ENCODE assay signal across 13 mouse cellular contexts in the genomic region with DNA sequence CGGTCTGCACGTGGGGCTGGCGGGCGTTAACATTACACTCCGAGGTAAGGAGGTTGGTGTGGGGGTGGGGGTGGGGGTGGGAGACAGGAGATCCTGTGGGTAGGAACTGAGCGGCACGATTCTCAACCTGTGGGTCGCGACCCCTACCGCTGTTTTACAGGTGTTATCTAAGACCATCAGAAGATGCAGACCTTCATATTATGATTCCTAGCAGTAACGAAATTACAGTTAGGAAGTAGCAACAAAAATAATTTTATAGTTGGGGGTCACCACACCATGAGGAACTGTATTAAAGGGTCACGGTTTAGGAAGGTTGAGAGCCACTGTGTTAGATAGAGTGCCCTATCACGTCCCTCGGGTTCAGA. TPM values are rescaled to one million over a fixed set of nuclear protein-coding genes. Genes with fewer than 3 reads are reported as not detected.
DNase-seq lines count a peak whose midpoint lies in the region; ATAC-seq and TF ChIP-seq lines count a peak whose summit lies in the region.
"Had no signal": no experiment of that assay in that cellular context is flagged by ENCODE, and none has a peak within 500 bp of the region (broad histone marks: within the 10 kb centered on the region; RNA-seq: fewer than 3 reads in every experiment).

No protein-coding gene starts in this region.

- TF ChIP-seq POLR2A in CH12.LX (IDR thresholded peaks at IDR 0.05; ENCODE audit: low read depth, low read length): no peak

- H3K9ac ChIP-seq in heart, postnatal 0 days (replicated peaks; ENCODE audit: low read depth, low read length): no peak overlapping the region
- no peak overlapping the region for H3K9ac ChIP-seq in CH12.LX (ENCODE audit: insufficient read depth, low read depth)
- no peak overlapping the region for H3K9ac ChIP-seq in embryonic facial prominence, embryonic 13.5 days
- no peak overlapping the region for H3K9ac ChIP-seq in liver, embryonic 15.5 days

- no peak for TF ChIP-seq EP300 in heart, postnatal 0 days (IDR thresholded peaks at IDR 0.05; ENCODE audit: low read depth)
- TF ChIP-seq EP300 in CH12.LX (IDR thresholded peaks at IDR 0.05; ENCODE audit: low read length): no peak

- TF ChIP-seq CTCF in heart, postnatal 0 days (IDR thresholded peaks at IDR 0.05; ENCODE audit: low read depth): no peak
- no peak for TF ChIP-seq CTCF in CH12.LX (conservative IDR thresholded peaks at IDR 0.05 in 1 of 2, IDR thresholded peaks at IDR 0.05 in 1 of 2; ENCODE audit: low read depth in 2 of 2, low read length in 2 of 2)

- no peak for DNase-seq in heart, postnatal 0 days (ENCODE audit: low spot score)
- DNase-seq in heart, postnatal 10 days: no peak
- no peak for DNase-seq in CH12.LX (ENCODE audit: extremely low read depth)
- DNase-seq in layer of hippocampus, adult 11-12 months (ENCODE audit: low spot score): no peak
- DNase-seq in right cerebral cortex, postnatal 10 days (ENCODE audit: low spot score in 2 of 2): no peak
- no peak for DNase-seq in right cerebral cortex, postnatal 4 days
- DNase-seq: cerebellum, adult 11 months; lung, adult 18-20 months had no signal

- peak overlapping the region; percentile 60; the same call in 1 of the 2 replicates for H3K4me2 ChIP-seq in heart, postnatal 0 days (ENCODE audit: low read depth, low read length)
- H3K4me2 ChIP-seq in CH12.LX (ENCODE audit: insufficient read depth, low read depth, poor library complexity, severe bottlenecking): no peak overlapping the region
- peak overlapping the region; percentile 76 for H3K4me2 ChIP-seq in embryonic facial prominence, embryonic 13.5 days
- peak overlapping the region; percentile 48; the same call in 1 of the 2 replicates for H3K4me2 ChIP-seq in liver, embryonic 15.5 days

- intact Hi-C loops in heart, postnatal 10 days (cut with DNase I): loop anchor here (5.0 kb wide), 3 partner anchors 58 to 257 kb away; no protein-coding TSS in a partner anchor

- dilution Hi-C loops in CH12.LX (cut with MboI; ENCODE audit: extremely low pct_ligation_motif_present, extremely low pct_unique_long_range_greater_than_20kb, low sequenced_read_pairs): no loop called here

- no peaks in the 10 kb centered on the region for H3K79me2 ChIP-seq in CH12.LX (replicated peaks; ENCODE audit: control insufficient read depth, extremely low read depth, insufficient read depth, poor library complexity, severe bottlenecking)

- peaks cover 23% of the 10 kb centered on the region for H3K4me1 ChIP-seq in heart, postnatal 0 days (ENCODE audit: control insufficient read depth, insufficient read depth)
- no peaks in the 10 kb centered on the region for H3K4me1 ChIP-seq in CH12.LX (ENCODE audit: control insufficient read depth in 1 of 2, insufficient read depth in 2 of 2)
- peaks cover 44% of the 10 kb centered on the region for H3K4me1 ChIP-seq in embryonic facial prominence, embryonic 13.5 days
- peaks cover 31% of the 10 kb centered on the region; the same call in 1 of the 2 replicates for H3K4me1 ChIP-seq in liver, embryonic 15.5 days (replicated peaks)

- no peaks in the 10 kb centered on the region for H3K36me3 ChIP-seq in heart, postnatal 0 days (replicated peaks; ENCODE audit: control insufficient read depth, insufficient read depth, low read length)
- no peaks in the 10 kb centered on the region for H3K36me3 ChIP-seq in CH12.LX (replicated peaks in 1 of 2; ENCODE audit: control insufficient read depth in 1 of 2, insufficient read depth in 1 of 2, low read length in 1 of 2)
- no peaks in the 10 kb centered on the region for H3K36me3 ChIP-seq in embryonic facial prominence, embryonic 13.5 days
- no peaks in the 10 kb centered on the region for H3K36me3 ChIP-seq in liver, embryonic 15.5 days (replicated peaks)
- H3K36me3 ChIP-seq: G1E had no signal

- no peaks in the 10 kb centered on the region for H3K9me3 ChIP-seq in heart, postnatal 0 days (replicated peaks; ENCODE audit: control insufficient read depth, low read length)
- H3K9me3 ChIP-seq in CH12.LX (replicated peaks; ENCODE audit: low read length): peaks cover 4% of the 10 kb centered on the region
- H3K9me3 ChIP-seq in embryonic facial prominence, embryonic 13.5 days: no peaks in the 10 kb centered on the region
- H3K9me3 ChIP-seq in liver, embryonic 15.5 days (replicated peaks): no peaks in the 10 kb centered on the region
- H3K9me3 ChIP-seq: G1E had no signal

- WGBS in heart, postnatal 0 days: 8% methylated on average over 14 of the region's 14 CpGs
- WGBS in embryonic facial prominence, embryonic 13.5 days: 6% methylated on average over 14 of the region's 14 CpGs
- WGBS in liver, embryonic 15.5 days (ENCODE audit: insufficient replicate concordance): 5% methylated on average over 14 of the region's 14 CpGs

- TF ChIP-seq RAD21 in CH12.LX (IDR thresholded peaks at IDR 0.05; ENCODE audit: low read depth, low read length): no peak

- H3K27me3 ChIP-seq in heart, postnatal 0 days (ENCODE audit: control insufficient read depth, insufficient read depth, low read length): peaks cover 90% of the 10 kb centered on the region
- peaks cover 16% of the 10 kb centered on the region for H3K27me3 ChIP-seq in CH12.LX (replicated peaks)
- H3K27me3 ChIP-seq in embryonic facial prominence, embryonic 13.5 days: peaks cover 100% of the 10 kb centered on the region
- H3K27me3 ChIP-seq in liver, embryonic 15.5 days: peaks cover 100% of the 10 kb centered on the region

- in situ Hi-C loops in CH12.LX (cut with MboI; ENCODE audit: low pct_ligation_motif_present, low pct_unique_long_range_greater_than_20kb, low sequenced_read_pairs): loop anchor here (10.0 kb wide), 1 partner anchor 236 kb away; no protein-coding TSS in a partner anchor

- no peak for ATAC-seq in heart, postnatal 0 days (ENCODE audit: insufficient read depth, low read depth)
- ATAC-seq in embryonic facial prominence, embryonic 13.5 days (ENCODE audit: insufficient number of reproducible peaks, insufficient read depth, low FRiP score, low TSS enrichment, low read depth): no peak
- ATAC-seq in liver, embryonic 15.5 days (ENCODE audit: insufficient read depth): no peak

- peak overlapping the region; percentile 42 for H3K4me3 ChIP-seq in heart, postnatal 0 days (ENCODE audit: low read depth, low read length)
- no peak overlapping the region for H3K4me3 ChIP-seq in CH12.LX (replicated peaks in 1 of 3; ENCODE audit: low read depth in 2 of 3, low read length in 2 of 3, poor library complexity in 1 of 3)
- no peak overlapping the region for H3K4me3 ChIP-seq in embryonic facial prominence, embryonic 13.5 days
- H3K4me3 ChIP-seq in liver, embryonic 15.5 days (replicated peaks): no peak overlapping the region

- no peak overlapping the region for H3K27ac ChIP-seq in heart, postnatal 0 days (ENCODE audit: low read depth)
- H3K27ac ChIP-seq in CH12.LX (ENCODE audit: insufficient read depth, low read depth): no peak overlapping the region
- no peak overlapping the region for H3K27ac ChIP-seq in embryonic facial prominence, embryonic 13.5 days
- H3K27ac ChIP-seq in liver, embryonic 15.5 days (replicated peaks): no peak overlapping the region

TF ChIP-seq in CH12.LX, 34 proteins besides CTCF, POLR2A, EP300 and RAD21:
- TF ChIP-seq TBP (conservative IDR thresholded peaks at IDR 0.05; ENCODE audit: low read depth, low read length): no peak
- peak; percentile 78 for TF ChIP-seq CHD2 (IDR thresholded peaks at IDR 0.05; ENCODE audit: low read length)

RNA-seq across cellular contexts. Expression of gene Duoxa2, which starts 1.9 kb away (rescaled TPM):
- not detected in 2 replicates for total RNA-seq in heart, postnatal 0 days (2014; rRNA removed; ENCODE audit: low replicate concordance)
- polyA plus RNA-seq in heart, postnatal 0 days (2015; fragmentation: Nextera tagmentation; extraction: Ambion mirVana): 0.10 and 0.19 TPM in 2 replicates
- not detected for total RNA-seq in heart, postnatal 10 days (2021)
- not detected in 2 replicates for total RNA-seq in CH12.LX (2012; rRNA removed)
- not detected in 2 replicates for total RNA-seq in CH12.LX (2014; rRNA removed)
- polyA plus RNA-seq in CH12.LX (2012; ENCODE audit: insufficient read length, low read depth): not detected in 2 replicates
- polyA plus RNA-seq in embryonic facial prominence, embryonic 13.5 days (2015; fragmentation: Nextera tagmentation; extraction: Ambion mirVana): not detected in 2 replicates
- polyA plus RNA-seq in liver, embryonic 15.5 days (2015; fragmentation: Nextera tagmentation; extraction: Ambion mirVana): not detected in 2 replicates
- total RNA-seq: layer of hippocampus, adult 18-20 months had no signal
- polyA plus RNA-seq: embryonic facial prominence, embryonic 11.5 days; G1E had no signal

RNA-seq across cellular contexts. Expression of gene Duox2, which starts 2.4 kb away (rescaled TPM):
- total RNA-seq in heart, postnatal 0 days (2014; rRNA removed; ENCODE audit: low replicate concordance): 0.04 and 3.7 TPM in 2 replicates
- polyA plus RNA-seq in heart, postnatal 0 days (2015; fragmentation: Nextera tagmentation; extraction: Ambion mirVana): 0.08 and 0.23 TPM in 2 replicates
- total RNA-seq in heart, postnatal 10 days (2021): under 1 TPM; 0.34 to 0.45 TPM
- total RNA-seq in CH12.LX (2012; rRNA removed) (not detected in 2 replicates), CH12.LX (2014; rRNA removed) (not detected in 2 replicates)
- polyA plus RNA-seq in CH12.LX (2012; ENCODE audit: insufficient read length, low read depth): not detected in 2 replicates
- polyA plus RNA-seq in embryonic facial prominence, embryonic 13.5 days (2015; fragmentation: Nextera tagmentation; extraction: Ambion mirVana): 0.14 TPM in 1 of 2 replicates, not detected in the other
- not detected in 2 replicates for polyA plus RNA-seq in liver, embryonic 15.5 days (2015; fragmentation: Nextera tagmentation; extraction: Ambion mirVana)
- polyA plus RNA-seq: embryonic facial prominence, embryonic 11.5 days; G1E had no signal

RNA-seq across cellular contexts. Expression of gene Duoxa1, which starts 12.9 kb away (rescaled TPM):
- not detected in 2 replicates for total RNA-seq in heart, postnatal 0 days (2014; rRNA removed; ENCODE audit: low replicate concordance)
- polyA plus RNA-seq in heart, postnatal 0 days (2015; fragmentation: Nextera tagmentation; extraction: Ambion mirVana): not detected in 2 replicates
- total RNA-seq in heart, postnatal 10 days (2021): under 1 TPM; 0.27 to 0.45 TPM
- total RNA-seq in CH12.LX (2012; rRNA removed): not detected in 2 replicates
- total RNA-seq in CH12.LX (2014; rRNA removed): not detected in 2 replicates
- polyA plus RNA-seq in CH12.LX (2012; ENCODE audit: insufficient read length, low read depth): not detected in 2 replicates
- 1.6 and 1.9 TPM in 2 replicates for polyA plus RNA-seq in embryonic facial prominence, embryonic 13.5 days (2015; fragmentation: Nextera tagmentation; extraction: Ambion mirVana)
- polyA plus RNA-seq in liver, embryonic 15.5 days (2015; fragmentation: Nextera tagmentation; extraction: Ambion mirVana): not detected in 2 replicates
- polyA plus RNA-seq: G1E had no signal

RNA-seq across cellular contexts. Expression of gene Duox1, which starts 14.8 kb away (rescaled TPM):
- total RNA-seq in heart, postnatal 0 days (2014; rRNA removed; ENCODE audit: low replicate concordance): not detected in 2 replicates
- not detected in 2 replicates for polyA plus RNA-seq in heart, postnatal 0 days (2015; fragmentation: Nextera tagmentation; extraction: Ambion mirVana)
- under 1 TPM; 0.22 to 0.26 TPM for total RNA-seq in heart, postnatal 10 days (2021)
- total RNA-seq in CH12.LX (2012; rRNA removed) (not detected in 2 replicates), CH12.LX (2014; rRNA removed) (not detected in 2 replicates)
- not detected in 2 replicates for polyA plus RNA-seq in CH12.LX (2012; ENCODE audit: insufficient read length, low read depth)
- polyA plus RNA-seq in embryonic facial prominence, embryonic 13.5 days (2015; fragmentation: Nextera tagmentation; extraction: Ambion mirVana): 0.31 and 0.32 TPM in 2 replicates
- polyA plus RNA-seq in liver, embryonic 15.5 days (2015; fragmentation: Nextera tagmentation; extraction: Ambion mirVana): not detected in 2 replicates
- total RNA-seq: G1E; layer of hippocampus, adult 18-20 months had no signal
- polyA plus RNA-seq: G1E had no signal
